Mouse (Mus musculus): ENCODE data around the gene Rpp25. TPM values are rescaled to one million over a fixed set of nuclear protein-coding genes. Genes with fewer than 3 reads are reported as not detected.

Rpp25 gene
- polyA plus RNA-seq, 1 experiment, result 15.1 TPM

- Histone ChIP-seq H3K4me3 (ENCODE audit: insufficient read depth, low read length) (no peak overlapping the region), H3K27ac (ENCODE audit: insufficient read depth, low read length) (no peak overlapping the region), H3K4me1 (ENCODE audit: control insufficient read depth, insufficient read depth, low read length) (peaks cover 5% of the 10 kb centered on the region; the same call in 1 of the 2 replicates)
- no peak for TF ChIP-seq CTCF (IDR thresholded peaks at IDR 0.05; ENCODE audit: extremely low read depth, insufficient read depth, low read length)
- no peak for TF ChIP-seq POLR2A (IDR thresholded peaks at IDR 0.05; ENCODE audit: extremely low read depth, insufficient read depth, low read length)
Measured at GRCm38 (mm10) chr9:57526435-57526834, 22.6 kb downstream of the Rpp25 start.

DNA sequence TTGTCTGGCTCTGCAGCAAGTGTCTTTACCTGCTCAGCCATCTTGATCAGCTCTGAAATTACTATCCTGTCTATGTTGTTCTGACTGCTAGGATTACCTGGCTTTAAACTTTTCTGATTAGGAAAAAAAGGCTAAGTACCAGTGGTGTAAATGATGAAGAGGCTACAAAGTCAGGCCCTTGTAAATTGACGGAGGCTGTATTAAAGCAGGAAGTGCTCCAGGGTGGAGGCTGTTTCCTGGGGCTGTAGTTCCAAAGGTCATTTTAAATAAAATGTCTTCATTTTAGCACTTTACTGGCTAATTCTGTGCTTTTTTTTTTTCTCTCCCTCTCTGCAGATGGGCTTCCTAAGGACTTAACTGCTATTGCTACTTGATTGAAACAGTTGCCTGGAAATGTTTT lies 28.1 kb downstream of the Rpp25 start:
- Histone ChIP-seq H3K4me3 (ENCODE audit: insufficient read depth, low read length) (no peak overlapping the region), H3K4me1 (ENCODE audit: control insufficient read depth, insufficient read depth, low read length) (peaks cover 2% of the 10 kb centered on the region; the same call in 1 of the 2 replicates), H3K27ac (ENCODE audit: insufficient read depth, low read length) (no peak overlapping the region)
- TF ChIP-seq CTCF (IDR thresholded peaks at IDR 0.05; ENCODE audit: extremely low read depth, insufficient read depth, low read length) (no peak), POLR2A (IDR thresholded peaks at IDR 0.05; ENCODE audit: extremely low read depth, insufficient read depth, low read length) (no peak)

GRCm38 (mm10) chr9:57536362-57536761 lies 32.5 kb downstream of the Rpp25 start:
- no peak overlapping the region for H3K27ac ChIP-seq (ENCODE audit: insufficient read depth, low read length)
- H3K4me1 ChIP-seq (ENCODE audit: control insufficient read depth, insufficient read depth, low read length), result peaks cover 6% of the 10 kb centered on the region
- TF ChIP-seq CTCF (IDR thresholded peaks at IDR 0.05; ENCODE audit: extremely low read depth, insufficient read depth, low read length) (no peak), POLR2A (IDR thresholded peaks at IDR 0.05; ENCODE audit: extremely low read depth, insufficient read depth, low read length) (no peak)
- H3K4me3 ChIP-seq (ENCODE audit: insufficient read depth, low read length), result 0 out of 2 replicates have a peak overlapping the region, but pooled peaks have one; percentile 74

GRCm38 (mm10) chr9:57537044-57537727 lies 33.4 kb downstream of the Rpp25 start, which contains the start of gene Fam219b:
Gene Fam219b, plus strand, starts transcription at chr9:57537528.
- H3K4me1 ChIP-seq (ENCODE audit: control insufficient read depth, insufficient read depth, low read length), result peaks cover 6% of the 10 kb centered on the region
- peak within 1 kb of the TSS; percentile 74 for H3K4me3 ChIP-seq (ENCODE audit: insufficient read depth, low read length)
- TF ChIP-seq CTCF (IDR thresholded peaks at IDR 0.05; ENCODE audit: extremely low read depth, insufficient read depth, low read length) (no peak), POLR2A (IDR thresholded peaks at IDR 0.05; ENCODE audit: extremely low read depth, insufficient read depth, low read length) (peak; percentile 82)
- peak within 1 kb of the TSS; percentile 60 for H3K27ac ChIP-seq (ENCODE audit: insufficient read depth, low read length)

DNA sequence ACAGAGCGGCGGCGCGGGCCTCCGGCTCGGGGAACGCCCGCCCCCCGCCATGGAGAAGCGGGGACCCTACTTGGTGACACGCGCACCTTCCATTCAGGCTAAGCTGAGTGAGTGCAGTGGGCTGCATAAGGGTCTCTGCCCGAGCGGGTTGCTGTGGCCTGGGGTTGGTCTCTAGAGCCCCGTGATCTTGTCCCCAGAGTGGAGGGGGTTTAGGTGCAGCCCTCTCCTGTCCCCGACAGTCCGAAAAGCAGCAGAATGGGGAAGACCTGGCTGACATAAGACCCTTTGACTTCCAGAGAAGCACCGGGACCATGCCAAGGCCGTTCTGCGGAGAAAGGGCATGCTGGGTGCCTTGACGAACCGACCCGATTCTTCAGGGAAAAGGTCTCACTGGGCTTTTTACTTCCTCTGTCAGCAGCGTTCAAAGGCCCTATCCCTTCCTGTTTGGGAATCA lies 33.9 kb downstream of the Rpp25 start:
- TF ChIP-seq CTCF (IDR thresholded peaks at IDR 0.05; ENCODE audit: extremely low read depth, insufficient read depth, low read length), result no peak
- TF ChIP-seq POLR2A (IDR thresholded peaks at IDR 0.05; ENCODE audit: extremely low read depth, insufficient read depth, low read length), result no peak
- Histone ChIP-seq H3K4me3 (ENCODE audit: insufficient read depth, low read length) (peak overlapping the region; percentile 74), H3K4me1 (ENCODE audit: control insufficient read depth, insufficient read depth, low read length) (peaks cover 6% of the 10 kb centered on the region), H3K27ac (ENCODE audit: insufficient read depth, low read length) (peak overlapping the region; percentile 56; the same call in 1 of the 2 replicates)

- H3K4me3 ChIP-seq (ENCODE audit: insufficient read depth, low read length), result no peak overlapping the region
- H3K4me1 ChIP-seq (ENCODE audit: control insufficient read depth, insufficient read depth, low read length), result peaks cover 9% of the 10 kb centered on the region
- no peak overlapping the region for H3K27ac ChIP-seq (ENCODE audit: insufficient read depth, low read length)
- no peak for TF ChIP-seq POLR2A (IDR thresholded peaks at IDR 0.05; ENCODE audit: extremely low read depth, insufficient read depth, low read length)
- TF ChIP-seq CTCF (IDR thresholded peaks at IDR 0.05; ENCODE audit: extremely low read depth, insufficient read depth, low read length), result no peak
Measured at GRCm38 (mm10) chr9:57539550-57539949, 35.7 kb downstream of the Rpp25 start.

DNA sequence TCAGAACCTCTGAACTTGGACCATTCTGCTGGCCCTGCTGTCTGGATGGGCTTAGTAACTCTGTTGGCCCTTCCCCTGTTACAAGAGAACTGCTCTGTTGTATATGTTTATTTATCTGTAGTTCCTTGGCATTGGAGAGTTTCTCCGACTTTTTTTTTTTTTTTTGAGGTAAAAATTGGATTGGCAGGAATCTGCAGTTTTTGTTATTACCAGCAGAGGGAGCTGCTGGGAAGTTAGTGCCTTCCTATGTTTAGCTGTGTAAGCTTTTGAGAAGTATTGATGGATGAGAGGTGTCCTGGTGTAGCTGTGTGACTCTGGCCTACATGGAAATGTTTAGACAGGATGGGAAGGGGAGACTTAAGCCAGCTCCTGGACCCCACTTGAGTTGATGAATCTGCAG lies 37.5 kb downstream of the Rpp25 start:
- peaks cover 9% of the 10 kb centered on the region for H3K4me1 ChIP-seq (ENCODE audit: control insufficient read depth, insufficient read depth, low read length)
- H3K4me3 ChIP-seq (ENCODE audit: insufficient read depth, low read length), result no peak overlapping the region
- H3K27ac ChIP-seq (ENCODE audit: insufficient read depth, low read length), result no peak overlapping the region
- 0 out of 2 replicates have a peak, but pooled peaks have one; percentile 11 for TF ChIP-seq POLR2A (IDR thresholded peaks at IDR 0.05; ENCODE audit: extremely low read depth, insufficient read depth, low read length)
- peak; percentile 45; the same call in 1 of the 2 replicates for TF ChIP-seq CTCF (IDR thresholded peaks at IDR 0.05; ENCODE audit: extremely low read depth, insufficient read depth, low read length)

DNA sequence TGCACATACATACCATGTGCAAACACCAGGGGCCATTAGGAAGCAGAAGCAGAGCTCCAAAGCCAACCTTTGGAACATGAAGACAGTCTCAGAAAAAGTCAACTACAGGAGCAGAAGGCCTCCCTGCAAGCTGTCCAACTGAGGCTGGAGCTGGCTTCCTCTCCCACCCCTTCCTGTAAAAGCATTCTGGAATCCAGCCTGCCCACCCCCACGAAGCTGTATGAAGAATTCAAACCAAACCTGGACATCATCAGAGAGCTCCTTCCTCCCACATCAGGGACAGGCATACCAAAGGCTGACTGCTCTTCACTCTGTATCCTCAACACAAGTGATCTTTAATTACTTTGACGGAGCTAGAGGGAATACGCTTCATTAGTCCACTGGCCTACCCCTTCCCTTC lies 40.1 kb downstream of the Rpp25 start:
- H3K4me1 ChIP-seq (ENCODE audit: control insufficient read depth, insufficient read depth, low read length), result 0 out of 2 replicates have a peak, but pooled peaks cover 3% of the 10 kb centered on the region
- TF ChIP-seq CTCF (IDR thresholded peaks at IDR 0.05; ENCODE audit: extremely low read depth, insufficient read depth, low read length) (no peak), POLR2A (IDR thresholded peaks at IDR 0.05; ENCODE audit: extremely low read depth, insufficient read depth, low read length) (no peak)
- no peak overlapping the region for H3K4me3 ChIP-seq (ENCODE audit: insufficient read depth, low read length)
- H3K27ac ChIP-seq (ENCODE audit: insufficient read depth, low read length), result no peak overlapping the region

DNA sequence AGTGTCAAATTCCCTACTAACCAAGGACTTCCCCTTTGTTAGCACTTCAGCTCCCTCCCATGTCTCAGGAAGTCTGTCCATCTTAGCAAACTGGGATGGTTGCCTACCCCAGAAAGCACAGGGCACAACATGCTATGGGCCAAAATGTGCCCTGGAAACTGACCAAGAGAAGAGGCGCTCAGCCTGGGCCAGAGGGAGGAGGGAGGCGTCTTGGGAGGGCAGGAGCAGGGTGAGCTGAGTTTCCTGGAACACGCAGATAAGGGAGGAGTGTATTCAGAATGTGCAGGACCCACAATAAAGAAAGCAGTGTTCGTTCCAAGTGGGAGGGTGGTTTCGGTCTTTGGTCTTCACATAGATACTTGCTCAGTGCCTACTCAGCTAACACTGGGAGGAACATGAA lies 43.5 kb downstream of the Rpp25 start:
- Histone ChIP-seq H3K4me3 (ENCODE audit: insufficient read depth, low read length) (no peak overlapping the region), H3K4me1 (ENCODE audit: control insufficient read depth, insufficient read depth, low read length) (peaks cover 6% of the 10 kb centered on the region; the same call in 1 of the 2 replicates), H3K27ac (ENCODE audit: insufficient read depth, low read length) (no peak overlapping the region)
- no peak for TF ChIP-seq POLR2A (IDR thresholded peaks at IDR 0.05; ENCODE audit: extremely low read depth, insufficient read depth, low read length)
- TF ChIP-seq CTCF (IDR thresholded peaks at IDR 0.05; ENCODE audit: extremely low read depth, insufficient read depth, low read length), result no peak

DNA sequence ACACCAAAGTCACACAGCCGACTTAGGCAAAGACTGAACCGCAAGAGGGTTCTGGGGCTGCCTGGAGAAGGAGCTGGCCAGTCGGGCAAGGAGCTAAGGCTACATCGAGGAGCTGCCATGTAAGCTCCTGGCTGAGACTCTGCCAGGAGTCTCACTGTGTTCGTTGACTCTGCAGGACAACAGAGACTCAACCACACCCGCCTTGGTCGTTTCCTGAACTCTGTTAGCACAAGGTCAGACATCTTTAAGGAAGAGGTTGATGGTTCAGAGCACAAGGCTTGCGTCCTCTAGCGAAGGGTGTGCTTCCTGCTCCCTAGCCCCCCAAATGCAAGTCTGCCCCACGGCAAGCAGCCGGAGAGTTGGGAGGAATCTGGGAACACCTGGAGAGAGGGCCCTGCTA lies 44.0 kb downstream of the Rpp25 start:
- no peak overlapping the region for H3K27ac ChIP-seq (ENCODE audit: insufficient read depth, low read length)
- H3K4me1 ChIP-seq (ENCODE audit: control insufficient read depth, insufficient read depth, low read length), result peaks cover 6% of the 10 kb centered on the region; the same call in 1 of the 2 replicates
- H3K4me3 ChIP-seq (ENCODE audit: insufficient read depth, low read length), result no peak overlapping the region
- TF ChIP-seq CTCF (IDR thresholded peaks at IDR 0.05; ENCODE audit: extremely low read depth, insufficient read depth, low read length), result no peak
- TF ChIP-seq POLR2A (IDR thresholded peaks at IDR 0.05; ENCODE audit: extremely low read depth, insufficient read depth, low read length), result no peak

Data from cortical plate, adult 2 months (tissue).